Mouse (Mus musculus) neural tube, embryonic 14.5 days (tissue): ENCODE results near the gene Olfr516. TPM values are rescaled to one million over a fixed set of nuclear protein-coding genes. Genes with fewer than 3 reads are reported as not detected.
"Not testable (repeated sequence)": the region's sequence is repeated elsewhere in the genome, so short reads cannot be mapped to it uniquely, and the experiment has no call there.

ENCODE experiments used
- ATAC-seq: fragments of 200-750 bp; cut with Nextera tagmentation; 2 replicates; pipeline ENCODE4 v1.8.0; 2017; ENCODE audit warnings: low read depth, mild to moderate bottlenecking, moderate TSS enrichment, moderate library complexity
- H3K27ac ChIP-seq: fragments of 300-500 bp; sonication (generic); 2 replicates; pipeline ENCODE4 v1.5.1; 2014; ENCODE audit warnings: low read depth, mild to moderate bottlenecking, control low read depth, low read length, moderate library complexity, mixed read lengths
- H3K27me3 ChIP-seq: fragments of 300-500 bp; sonication (generic); 2 replicates; pipeline ENCODE4 v1.6.1; 2014; ENCODE audit warnings: low read length; ENCODE audit not compliant: control insufficient read depth, insufficient read depth
- H3K36me3 ChIP-seq: fragments of 300-500 bp; sonication (generic); 2 replicates; pipeline ENCODE4 v1.6.1; 2014; ENCODE audit warnings: low read length, mixed read lengths; ENCODE audit not compliant: control insufficient read depth, insufficient read depth
- H3K4me1 ChIP-seq: fragments of 300-500 bp; sonication (generic); 2 replicates; pipeline ENCODE4 v1.6.1; 2014; ENCODE audit warnings: low read length; ENCODE audit not compliant: control insufficient read depth, insufficient read depth
- H3K4me2 ChIP-seq: fragments of 300-500 bp; sonication (generic); 2 replicates; pipeline ENCODE4 v1.6.1; 2014; ENCODE audit warnings: mild to moderate bottlenecking, low read depth, low read length, control low read depth
- H3K4me3 ChIP-seq: fragments of 300-500 bp; sonication (generic); 2 replicates; pipeline ENCODE4 v1.5.1; 2014; ENCODE audit warnings: low read depth, low read length, control low read depth, mixed read lengths
- H3K9ac ChIP-seq: fragments of 300-500 bp; sonication (generic); replicated peaks from 2 replicates; pipeline ENCODE4 v1.6.1; 2014; ENCODE audit warnings: low read depth, mild to moderate bottlenecking, control low read depth, low read length, mixed read lengths
- H3K9me3 ChIP-seq: fragments of 300-500 bp; sonication (generic); 2 replicates; pipeline ENCODE4 v1.6.1; 2016; ENCODE audit warnings: low read length; ENCODE audit not compliant: control insufficient read depth
- WGBS: fragments of 180-500 bp; shearing (Covaris S2); extraction: QIAGEN DNeasy Blood & Tissue Kit; methylation state at CpG from one replicate; pipeline ENCODE4 v1.1.7; 2014; 5-methylcytosine and 5-hydroxymethylcytosine counted together
- polyA plus RNA-seq: library from polyadenylated mRNA; unstranded; fragments of >200 nt; fragmentation: Nextera tagmentation; extraction: Ambion mirVana; gene quantifications from 2 replicates; pipeline ENCODE4 v1.2.1, GENCODE M21; 2014

Gene Olfr516
- not detected in 2 replicates for polyA plus RNA-seq

DNA sequence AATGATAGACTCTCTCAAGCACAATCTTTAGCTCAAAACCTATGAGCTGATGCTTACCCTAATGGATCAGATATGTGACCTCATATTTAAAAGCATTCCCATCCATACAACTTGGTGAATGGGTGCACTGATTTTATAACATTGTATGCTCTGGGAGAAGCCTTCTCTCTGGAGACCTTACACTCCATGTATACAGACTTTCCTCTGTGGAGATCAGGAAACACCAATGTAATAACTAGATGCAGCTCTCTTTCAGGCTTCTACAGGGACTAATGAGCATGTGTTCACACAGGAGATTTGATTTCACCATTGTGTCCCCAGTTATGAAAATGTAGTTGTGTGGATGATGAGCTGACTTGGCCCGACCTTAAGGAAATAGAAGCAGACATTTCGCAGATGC, at the start of gene Olfr516:
Olfr516 (minus strand) TSS at position 101 of the 400 bp plus-strand sequence.
- ATAC-seq: no peak
- no peaks in the 10 kb centered on the region for H3K27me3 ChIP-seq
- H3K4me1 ChIP-seq: no peaks in the 10 kb centered on the region
- WGBS: 92% methylated on average over 2 of the region's 2 CpGs
- H3K27ac ChIP-seq: no peak within 1 kb of the TSS
- H3K9me3 ChIP-seq: no peaks in the 10 kb centered on the region
- H3K9ac ChIP-seq: no peak within 1 kb of the TSS
- no peaks in the 10 kb centered on the region for H3K36me3 ChIP-seq
- H3K4me3 ChIP-seq: no peak within 1 kb of the TSS
- no peak within 1 kb of the TSS for H3K4me2 ChIP-seq

GRCm38 (mm10) chr7:108894320-108894719, 44.0 kb upstream of the Olfr516 start, which contains the start of gene Olfr519:
Olfr519 (minus strand) TSS chr7:108894420.
- no peak within 1 kb of the TSS for H3K4me3 ChIP-seq
- H3K27me3 ChIP-seq: no peaks in the 10 kb centered on the region
- H3K9ac ChIP-seq: no peak within 1 kb of the TSS
- no peak within 1 kb of the TSS for H3K4me2 ChIP-seq
- H3K27ac ChIP-seq: no peak within 1 kb of the TSS
- no peaks in the 10 kb centered on the region for H3K9me3 ChIP-seq
- no peaks in the 10 kb centered on the region for H3K4me1 ChIP-seq
- no peaks in the 10 kb centered on the region for H3K36me3 ChIP-seq
- 90% methylated on average over 5 of the region's 5 CpGs for WGBS
- no peak for ATAC-seq

DNA sequence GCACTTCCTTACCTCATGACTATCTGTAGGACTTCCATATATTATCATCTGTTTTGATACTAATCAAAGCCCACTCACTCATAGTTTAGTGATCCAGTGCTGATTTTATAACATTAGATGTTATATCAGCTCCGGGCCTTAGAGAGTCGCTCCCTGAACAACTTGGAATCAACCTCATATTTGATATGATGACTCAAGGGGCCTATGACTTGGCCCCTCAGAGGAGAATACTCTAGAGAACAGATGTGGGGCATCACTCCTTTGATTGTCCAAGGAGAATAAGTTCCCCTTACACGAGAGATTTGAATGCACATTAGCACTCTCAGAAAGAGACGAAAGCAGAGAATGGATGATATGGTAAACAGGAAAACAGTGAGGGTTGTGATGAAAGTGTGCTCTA, 34.6 kb upstream of the Olfr516 start, which contains the start of gene Olfr518:
Olfr518 (minus strand) TSS at position 101 of the 400 bp plus-strand sequence.
- Histone ChIP-seq H3K27ac (no peak within 1 kb of the TSS), H3K4me3 (no peak within 1 kb of the TSS), H3K9ac (no peak within 1 kb of the TSS), H3K4me2 (no peak within 1 kb of the TSS), H3K9me3 (no peaks in the 10 kb centered on the region), H3K27me3 (no peaks in the 10 kb centered on the region), H3K4me1 (no peaks in the 10 kb centered on the region), H3K36me3 (no peaks in the 10 kb centered on the region)
- no peak for ATAC-seq
- WGBS: 81% methylated on average over 4 of the region's 4 CpGs

DNA sequence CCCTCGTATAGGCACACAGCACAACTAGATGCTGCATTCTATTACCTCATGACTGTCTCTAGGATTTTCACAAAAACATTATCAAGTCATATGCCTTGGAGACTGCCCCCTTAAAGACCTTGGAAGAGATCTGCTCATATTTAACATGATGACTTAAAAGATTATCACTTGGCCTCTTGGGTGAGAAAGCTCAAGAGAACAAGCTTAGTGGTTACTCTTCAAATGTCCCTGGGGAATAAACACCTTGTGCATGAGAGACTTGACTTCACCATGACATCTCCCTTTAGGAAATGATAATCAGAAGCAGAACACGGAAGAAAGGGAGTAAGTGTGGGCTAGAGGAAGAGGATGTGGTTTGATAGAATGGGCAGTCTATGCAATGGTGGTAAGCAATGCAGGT, 21.9 kb upstream of the Olfr516 start, which contains the start of gene Olfr517:
Olfr517 (minus strand) TSS at position 101 of the 400 bp plus-strand sequence.
- H3K36me3 ChIP-seq: no peaks in the 10 kb centered on the region
- ATAC-seq: no peak
- no peaks in the 10 kb centered on the region for H3K4me1 ChIP-seq
- H3K27me3 ChIP-seq: no peaks in the 10 kb centered on the region
- no peak within 1 kb of the TSS for H3K9ac ChIP-seq
- no peak within 1 kb of the TSS for H3K4me2 ChIP-seq
- no peak within 1 kb of the TSS for H3K4me3 ChIP-seq
- no peaks in the 10 kb centered on the region for H3K9me3 ChIP-seq
- H3K27ac ChIP-seq: no peak within 1 kb of the TSS
- 83% methylated on average over 2 of the region's 2 CpGs for WGBS

GRCm38 (mm10) chr7:108825897-108826296, 24.4 kb downstream of the Olfr516 start, which contains the start of gene Olfr514:
Olfr514 (minus strand) TSS chr7:108825997.
- no peak within 1 kb of the TSS for H3K27ac ChIP-seq
- H3K9ac ChIP-seq: no peak within 1 kb of the TSS

GRCm38 (mm10) chr7:108814593-108815215, 35.6 kb downstream of the Olfr516 start:
- H3K9ac ChIP-seq, H3K27ac ChIP-seq, H3K4me1 ChIP-seq, H3K4me3 ChIP-seq, H3K4me2 ChIP-seq, H3K9me3 ChIP-seq, H3K27me3 ChIP-seq, H3K36me3 ChIP-seq: not testable (repeated sequence)
- WGBS: 52% methylated on average over 5 of the region's 5 CpGs
- ATAC-seq: peak; percentile 76

More at GRCm38 (mm10) chr7:108825897-108826296, 24.4 kb downstream of the Olfr516 start, which contains the start of gene Olfr514:
- Histone ChIP-seq H3K4me2 (no peak within 1 kb of the TSS), H3K36me3 (no peaks in the 10 kb centered on the region), H3K4me3 (no peak within 1 kb of the TSS), H3K4me1 (no peaks in the 10 kb centered on the region), H3K9me3 (no peaks in the 10 kb centered on the region), H3K27me3 (no peaks in the 10 kb centered on the region)
- no peak for ATAC-seq

DNA sequence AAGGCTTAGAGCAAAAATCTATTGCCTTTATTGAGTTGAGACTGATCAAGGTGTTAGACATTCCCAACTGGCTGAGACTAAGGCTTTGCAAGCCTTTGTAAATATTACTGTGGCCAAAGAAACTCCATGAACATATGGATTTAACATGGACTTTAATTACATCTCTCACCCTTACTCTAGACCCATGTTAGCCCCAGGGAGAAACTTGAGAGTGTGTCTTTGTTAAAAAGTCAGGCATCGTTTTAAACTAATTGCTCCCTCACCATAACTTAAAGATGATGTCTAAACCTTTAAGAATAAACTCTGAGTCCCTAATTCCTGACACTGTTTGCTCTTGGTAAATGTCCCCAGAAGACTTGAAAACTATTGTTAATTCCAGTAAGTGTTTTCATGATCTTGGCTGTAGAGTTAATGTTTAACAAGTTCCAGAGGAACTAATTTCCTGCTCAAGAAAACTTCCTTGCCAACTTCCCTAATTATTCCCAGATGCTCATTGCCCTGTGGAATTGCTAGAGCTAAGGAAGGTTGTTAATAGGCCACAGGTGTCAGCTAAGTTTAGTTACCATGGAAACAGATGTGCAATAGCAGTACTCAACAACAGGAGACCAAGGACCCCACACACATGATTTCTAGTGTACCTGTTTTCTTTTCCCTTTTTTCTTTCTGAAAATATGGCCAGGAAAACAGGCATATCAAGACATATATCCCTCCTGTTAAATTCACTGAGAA, 53.0 kb downstream of the Olfr516 start:
- Histone ChIP-seq H3K27me3 (no peaks in the 10 kb centered on the region), H3K4me2 (no peak overlapping the region), H3K4me3 (no peak overlapping the region), H3K9ac (no peak overlapping the region), H3K4me1 (no peaks in the 10 kb centered on the region), H3K27ac (no peak overlapping the region), H3K9me3 (no peaks in the 10 kb centered on the region), H3K36me3 (no peaks in the 10 kb centered on the region)
- 40% methylated on average over 1 of the region's 1 CpGs for WGBS
- ATAC-seq: no peak
